Mouse (Mus musculus) liver, adult 2 months (tissue): Measurements from ENCODE around the gene Wwox.

ENCODE experiments used
- CTCF ChIP-seq: fragments of 200-500 bp; IDR thresholded peaks from 2 replicates; pipeline ENCODE4 v1.5.1; 2011; ENCODE audit warnings: low read depth, low read length, control low read depth
- POLR2A ChIP-seq: fragments of 200-500 bp; IDR thresholded peaks from 2 replicates; pipeline ENCODE4 v1.6.1; 2011; ENCODE audit warnings: low read length, control low read depth; ENCODE audit not compliant: insufficient read depth; ENCODE audit errors: extremely low read depth

- TF ChIP-seq CTCF: no peak
- TF ChIP-seq POLR2A: no peak
Observed at GRCm38 (mm10) chr8:115133711-115134218, 694.3 kb downstream of the Wwox start.
